Mouse (Mus musculus) liver, embryonic 14.5 days (tissue): ENCODE measurements around the gene Igf1r. TPM values are rescaled to one million over a fixed set of nuclear protein-coding genes. Genes with fewer than 3 reads are reported as not detected.

ENCODE experiments used
- ATAC-seq: fragments of 200-750 bp; cut with Nextera tagmentation; 2 replicates; pipeline ENCODE4 v1.8.0; 2017; ENCODE audit warnings: moderate number of reproducible peaks, mild to moderate bottlenecking, moderate library complexity; ENCODE audit not compliant: insufficient read depth
- DNase-seq, 3 experiments: peaks; one replicate each; pipeline ENCODE4 v3.0.0-alpha.2; 2012 to 2013; ENCODE audit warnings: low read depth in 3 of 3, low spot score in 3 of 3
- H3K27ac ChIP-seq: fragments of 300-500 bp; sonication (generic); 2 replicates; pipeline ENCODE4 v1.5.1; 2014; ENCODE audit warnings: moderate library complexity, mild to moderate bottlenecking, control low read depth, inconsistent platforms
- H3K27me3 ChIP-seq: fragments of 300-500 bp; sonication (generic); 2 replicates; pipeline ENCODE4 v1.6.1; 2014; ENCODE audit warnings: mild to moderate bottlenecking, low read length, moderate library complexity; ENCODE audit not compliant: control insufficient read depth, insufficient read depth
- H3K36me3 ChIP-seq: fragments of 300-500 bp; sonication (generic); replicated peaks from 2 replicates; pipeline ENCODE4 v1.6.1; 2014; ENCODE audit warnings: low read depth; ENCODE audit not compliant: control insufficient read depth, insufficient read depth
- H3K4me1 ChIP-seq, 2 experiments: fragments of 200-500 bp in 1 of 2; fragments of 300-500 bp in 1 of 2; sonication (generic) in 1 of 2; replicated peaks; 2 replicates each; pipeline ENCODE4 v1.6.1; 2012 to 2014; ENCODE audit warnings: antibody characterized with exemption in 1 of 2, inconsistent platforms in 1 of 2, low read length in 1 of 2; ENCODE audit not compliant: control insufficient read depth in 2 of 2, insufficient read depth in 2 of 2
- H3K4me2 ChIP-seq: fragments of 300-500 bp; sonication (generic); 2 replicates; pipeline ENCODE4 v1.6.1; 2014; ENCODE audit warnings: low read depth, mild to moderate bottlenecking, control low read depth, moderate library complexity
- H3K4me3 ChIP-seq, 2 experiments: fragments of 200-500 bp in 1 of 2; fragments of 300-500 bp in 1 of 2; sonication (generic) in 1 of 2; 2 replicates each; pipeline ENCODE4 v1.5.1; 2012 to 2014; ENCODE audit warnings: low read depth in 2 of 2, low read length in 2 of 2, mild to moderate bottlenecking in 2 of 2, control low read depth in 1 of 2, inconsistent platforms in 1 of 2, moderate library complexity in 1 of 2; ENCODE audit not compliant: insufficient read depth in 1 of 2
- H3K9ac ChIP-seq: fragments of 300-500 bp; sonication (generic); replicated peaks from 2 replicates; pipeline ENCODE4 v1.6.1; 2014; ENCODE audit warnings: mild to moderate bottlenecking, control low read depth, moderate library complexity
- H3K9me3 ChIP-seq: fragments of 300-500 bp; sonication (generic); 2 replicates; pipeline ENCODE4 v1.6.1; 2016; ENCODE audit warnings: low read length, mixed read lengths; ENCODE audit not compliant: control insufficient read depth
- CTCF ChIP-seq: IDR thresholded peaks from 2 replicates; pipeline ENCODE4 v1.5.1; 2016; ENCODE audit warnings: antibody characterized with exemption, low read depth, control low read depth
- EP300 ChIP-seq: IDR thresholded peaks from 2 replicates; pipeline ENCODE4 v1.6.1; 2016; ENCODE audit warnings: antibody characterized with exemption, low read depth
- WGBS: fragments of 180-500 bp; shearing (Covaris S2); extraction: QIAGEN DNeasy Blood & Tissue Kit; methylation state at CpG from one replicate; pipeline ENCODE4 v1.1.7; 2014; ENCODE audit not compliant: insufficient replicate concordance; 5-methylcytosine and 5-hydroxymethylcytosine counted together
- polyA plus RNA-seq, 2 experiments: library from polyadenylated mRNA; depleted of rRNA in 1 of 2; stranded (reverse) in 1 of 2; unstranded in 1 of 2; fragments of >200 nt; fragmentation: Nextera tagmentation in 1 of 2; extraction: Ambion mirVana in 1 of 2; gene quantifications; 2 replicates each; pipeline versions ENCODE4 v1.2.1 to v1.2.3; 2012 to 2014

Gene Igf1r
- polyA plus RNA-seq, 2 experiments: 2.3 to 2.5 TPM

DNA sequence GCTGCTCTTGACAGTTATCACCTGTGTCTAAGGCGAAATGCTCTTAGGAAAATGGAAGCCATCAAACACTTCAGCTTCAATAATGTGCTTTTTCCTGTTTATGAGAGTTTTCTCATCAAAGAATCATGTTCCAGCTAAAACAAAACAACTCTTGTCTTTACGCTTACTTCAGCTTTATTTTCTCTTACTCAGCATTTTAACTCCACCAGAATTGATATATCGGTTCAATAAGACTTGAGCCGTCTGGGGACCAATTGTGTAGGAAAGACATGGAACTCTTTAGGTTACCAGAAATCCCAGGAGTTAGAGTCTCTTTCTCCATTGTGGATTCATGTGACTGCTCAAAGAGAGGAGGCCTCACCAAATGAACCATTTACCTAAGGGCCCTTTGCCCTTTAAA, 158.9 kb downstream of the Igf1r start:
- no peaks in the 10 kb centered on the region; the same call in 1 of the 2 replicates for H3K27me3 ChIP-seq
- H3K9me3 ChIP-seq: no peaks in the 10 kb centered on the region
- no peak for ATAC-seq
- no peak overlapping the region for H3K4me2 ChIP-seq
- H3K4me3 ChIP-seq: no peak overlapping the region
- H3K27ac ChIP-seq: no peak overlapping the region
- TF ChIP-seq CTCF: no peak
- no peak for TF ChIP-seq EP300
- H3K4me1 ChIP-seq: peaks cover 15 to 35% of the 10 kb centered on the region in 2 experiments
- no peak for DNase-seq
- no peak overlapping the region for H3K9ac ChIP-seq
- WGBS: 79% methylated on average over 4 of the region's 4 CpGs
- no peaks in the 10 kb centered on the region for H3K36me3 ChIP-seq

DNA sequence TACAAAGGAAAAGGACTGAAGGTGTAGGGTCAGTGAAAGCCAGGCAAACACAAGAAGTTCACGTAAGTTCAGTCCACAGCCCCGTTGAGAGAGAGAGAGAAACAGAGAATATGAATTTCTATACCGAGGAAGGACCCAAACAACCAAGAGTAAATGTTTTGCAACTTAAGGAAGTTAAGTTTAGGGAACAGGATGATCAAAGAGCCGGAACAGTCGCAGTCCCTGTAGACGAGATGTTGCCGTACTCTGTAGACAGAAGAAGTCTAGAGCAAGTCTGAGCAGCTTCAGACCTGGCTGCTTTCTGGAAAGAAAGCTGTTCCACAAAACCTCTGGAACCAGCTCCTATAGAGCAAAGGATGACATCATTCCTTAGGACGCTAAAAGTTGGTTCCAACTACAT, 160.0 kb downstream of the Igf1r start:
- 60% methylated on average over 8 of the region's 8 CpGs for WGBS
- DNase-seq (no peak), ATAC-seq (no peak)
- Histone ChIP-seq H3K27me3 (no peaks in the 10 kb centered on the region; the same call in none of the 2 replicates), H3K4me1 (peaks cover 15 to 39% of the 10 kb centered on the region in 2 experiments), H3K27ac (no peak overlapping the region), H3K9ac (no peak overlapping the region), H3K36me3 (no peaks in the 10 kb centered on the region), H3K4me2 (no peak overlapping the region), H3K9me3 (no peaks in the 10 kb centered on the region), H3K4me3 (no peak overlapping the region)
- TF ChIP-seq CTCF (no peak), EP300 (no peak)

DNA sequence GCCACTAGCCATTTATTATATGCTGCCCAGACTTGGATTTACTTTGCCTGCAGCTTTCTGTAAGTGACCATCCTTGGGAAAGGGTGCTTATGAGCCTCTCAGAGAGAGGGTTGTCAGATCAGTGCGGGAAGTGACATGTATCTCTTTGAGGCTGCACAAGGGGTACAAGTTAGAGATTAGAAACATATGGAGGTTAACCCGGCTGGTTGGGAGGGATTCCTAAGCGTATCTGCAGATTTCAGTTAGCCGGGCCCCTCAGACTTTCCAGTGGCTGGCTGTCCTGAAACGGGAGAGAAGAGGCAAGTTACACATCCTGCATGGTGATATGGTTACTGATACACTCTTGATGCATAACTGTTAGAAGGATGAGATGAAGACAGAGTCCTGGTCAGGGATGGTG, 161.7 kb downstream of the Igf1r start:
- TF ChIP-seq CTCF: no peak
- TF ChIP-seq EP300: peak; percentile 47; the same call in 1 of the 2 replicates
- no peaks in the 10 kb centered on the region; the same call in none of the 2 replicates for H3K27me3 ChIP-seq
- ATAC-seq (peak; percentile 65), DNase-seq (no peak)
- no peak overlapping the region for H3K27ac ChIP-seq
- no peak overlapping the region; the same call in 1 of the 2 replicates for H3K9ac ChIP-seq
- H3K4me2 ChIP-seq: peak overlapping the region; percentile 63
- no peaks in the 10 kb centered on the region for H3K36me3 ChIP-seq
- WGBS: 14% methylated on average over 5 of the region's 5 CpGs
- H3K4me1 ChIP-seq: peaks cover 15 to 42% of the 10 kb centered on the region in 2 experiments
- no peak overlapping the region for H3K4me3 ChIP-seq
- H3K9me3 ChIP-seq: no peaks in the 10 kb centered on the region

DNA sequence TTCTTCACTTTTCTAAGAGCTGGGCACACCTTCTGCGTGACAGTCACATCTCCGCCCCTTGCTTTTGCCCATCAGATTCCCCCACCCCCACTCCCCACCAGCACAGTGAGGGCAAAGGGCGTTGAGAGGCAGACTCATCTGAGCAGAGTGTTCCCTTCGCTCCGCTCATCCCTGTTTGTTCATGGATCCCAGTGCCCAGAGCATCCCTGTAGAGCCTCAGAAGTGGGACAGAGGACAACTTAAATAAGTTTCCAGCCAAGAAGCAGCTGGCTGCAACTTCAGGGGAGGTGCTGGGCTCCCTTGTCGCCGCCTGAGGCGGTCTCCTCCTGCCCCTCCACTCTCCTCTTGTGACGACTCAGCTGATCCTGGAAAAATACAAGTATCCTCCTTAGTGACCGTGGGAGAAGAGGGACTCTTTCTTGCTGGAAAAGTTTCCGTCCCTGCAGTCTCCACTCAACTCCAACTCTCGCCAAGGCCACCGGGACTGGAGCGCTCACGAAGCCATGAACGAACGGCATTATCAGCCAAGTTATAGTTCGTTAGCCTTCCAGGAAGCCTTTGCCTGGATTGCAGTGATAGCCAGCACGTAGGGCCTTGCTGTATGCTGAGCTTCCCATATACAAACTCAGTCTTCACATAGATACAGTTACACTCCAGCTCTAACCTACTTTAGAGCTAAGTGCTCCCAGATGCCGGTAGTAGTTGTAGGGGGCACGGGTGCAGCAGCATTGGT, 162.5 kb downstream of the Igf1r start:
- no peaks in the 10 kb centered on the region for H3K9me3 ChIP-seq
- H3K27ac ChIP-seq: no peak overlapping the region; the same call in 1 of the 2 replicates
- peak overlapping the region; percentile 24; the same call in 1 of the 2 replicates for H3K9ac ChIP-seq
- H3K4me1 ChIP-seq: peaks cover 15 to 42% of the 10 kb centered on the region in 2 experiments
- peak overlapping the region; percentile 63 for H3K4me2 ChIP-seq
- 27% methylated on average over 21 of the region's 21 CpGs for WGBS
- H3K36me3 ChIP-seq: no peaks in the 10 kb centered on the region
- ATAC-seq (peak; percentile 78), DNase-seq (no peak)
- no peaks in the 10 kb centered on the region; the same call in none of the 2 replicates for H3K27me3 ChIP-seq
- peak overlapping the region; percentile 2 to 20; a peak in 2 of 4 replicates for H3K4me3 ChIP-seq
- TF ChIP-seq EP300 (peak; percentile 68), CTCF (no peak)

DNA sequence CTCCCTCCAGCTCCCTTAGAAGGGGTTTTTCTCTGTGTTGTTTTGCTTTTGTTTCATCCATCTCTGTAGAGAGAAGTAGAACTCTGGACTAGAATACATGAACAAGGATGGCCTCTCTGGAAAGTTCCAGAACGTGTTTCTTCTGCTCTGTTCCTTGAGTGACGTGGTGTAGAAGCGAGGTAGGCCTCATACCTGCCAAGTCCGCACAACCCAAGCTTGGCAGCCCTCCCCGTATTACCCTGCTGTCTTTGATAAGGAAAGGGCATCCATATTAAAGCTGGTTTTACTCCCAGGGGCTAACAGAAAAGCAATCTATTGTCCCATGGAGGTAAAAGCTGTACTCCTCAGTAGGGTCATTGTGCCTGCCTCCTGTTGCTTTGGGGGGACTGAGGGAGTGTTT, 164.9 kb downstream of the Igf1r start:
- H3K9me3 ChIP-seq: no peaks in the 10 kb centered on the region
- H3K27me3 ChIP-seq: no peaks in the 10 kb centered on the region; the same call in none of the 2 replicates
- H3K27ac ChIP-seq: no peak overlapping the region
- no peak overlapping the region for H3K9ac ChIP-seq
- TF ChIP-seq CTCF (no peak), EP300 (no peak)
- ATAC-seq: no peak
- peaks cover 15 to 47% of the 10 kb centered on the region in 2 experiments for H3K4me1 ChIP-seq
- DNase-seq: no peak
- no peaks in the 10 kb centered on the region for H3K36me3 ChIP-seq
- no peak overlapping the region for H3K4me3 ChIP-seq
- H3K4me2 ChIP-seq: no peak overlapping the region
- WGBS: 53% methylated on average over 5 of the region's 5 CpGs
